Comparison of ENCODE assay signal across 8 mouse cellular contexts in genomic region chr1:91297799-91298744, GRCm38 (mm10). TPM values are rescaled to one million over a fixed set of nuclear protein-coding genes. Genes with fewer than 3 reads are reported as not detected.
A peak's percentile ranks its signal among the peaks of the same experiment; 100 is the strongest.
DNase-seq lines count a peak whose midpoint lies in the region; ATAC-seq and TF ChIP-seq lines count a peak whose summit lies in the region.

Gene Scly, plus strand, starts transcription at chr1:91298338.

- no peaks in the 10 kb centered on the region for H3K79me2 ChIP-seq in C2C12 (ENCODE audit: control insufficient read depth, insufficient read depth)

- H3K27ac ChIP-seq in heart, embryonic 12.5 days (ENCODE audit: poor library complexity, severe bottlenecking): no peak within 1 kb of the TSS
- peak within 1 kb of the TSS; percentile 47; the same call in 1 of the 2 replicates for H3K27ac ChIP-seq in kidney, postnatal 0 days
- peak within 1 kb of the TSS; percentile 8; the same call in 1 of the 2 replicates for H3K27ac ChIP-seq in liver, embryonic 11.5 days (ENCODE audit: low read depth, low read length)
- no peak within 1 kb of the TSS for H3K27ac ChIP-seq in stomach, embryonic 14.5 days (ENCODE audit: low read length)

- H3K4me2 ChIP-seq in heart, embryonic 12.5 days: peak within 1 kb of the TSS; percentile 84
- peak within 1 kb of the TSS; percentile 67 for H3K4me2 ChIP-seq in kidney, postnatal 0 days (ENCODE audit: low read length)
- H3K4me2 ChIP-seq in liver, embryonic 11.5 days: peak within 1 kb of the TSS; percentile 86
- peak within 1 kb of the TSS; percentile 75 for H3K4me2 ChIP-seq in stomach, embryonic 14.5 days (replicated peaks; ENCODE audit: low read depth, low read length)

- peak within 1 kb of the TSS; percentile 55 for H3K4me3 ChIP-seq in C2C12 (ENCODE audit: insufficient read depth, poor library complexity, severe bottlenecking)
- H3K4me3 ChIP-seq in heart, embryonic 12.5 days: peak within 1 kb of the TSS; percentile 78
- H3K4me3 ChIP-seq in kidney, postnatal 0 days (replicated peaks; ENCODE audit: low read depth, low read length): peak within 1 kb of the TSS; percentile 63
- H3K4me3 ChIP-seq in liver, embryonic 11.5 days (ENCODE audit: low read depth, low read length): peak within 1 kb of the TSS; percentile 87
- H3K4me3 ChIP-seq in stomach, embryonic 14.5 days (ENCODE audit: low read depth, low read length): peak within 1 kb of the TSS; percentile 83

- DNase-seq in brain, embryonic 18.5 days (ENCODE audit: low read depth, low spot score): peak; percentile 79
- peak; percentile 94 for DNase-seq in kidney, postnatal 0 days (ENCODE audit: low spot score)
- peak; percentile 90 for DNase-seq in liver, embryonic 11.5 days (ENCODE audit: low spot score)
- peak; percentile 91 for DNase-seq in naive thymus-derived CD4-positive, alpha-beta T cell, adult 2 months (ENCODE audit: low read depth)

- peak within 1 kb of the TSS; percentile 64 for H3ac ChIP-seq in C2C12 (ENCODE audit: control insufficient read depth, insufficient read length, low read depth)

- H3K9ac ChIP-seq in heart, embryonic 12.5 days: peak within 1 kb of the TSS; percentile 76
- peak within 1 kb of the TSS; percentile 65 for H3K9ac ChIP-seq in kidney, postnatal 0 days (ENCODE audit: low read depth, low read length)
- H3K9ac ChIP-seq in liver, embryonic 11.5 days (ENCODE audit: low read depth, low read length): peak within 1 kb of the TSS; percentile 89
- peak within 1 kb of the TSS; percentile 57 for H3K9ac ChIP-seq in stomach, embryonic 14.5 days (replicated peaks; ENCODE audit: low read depth, low read length)

- H3K4me1 ChIP-seq in heart, embryonic 12.5 days (replicated peaks): peaks cover 10% of the 10 kb centered on the region
- H3K4me1 ChIP-seq in kidney, postnatal 0 days (replicated peaks; ENCODE audit: insufficient read depth, low read length): 0 out of 2 replicates have a peak, but pooled peaks cover 14% of the 10 kb centered on the region
- H3K4me1 ChIP-seq in liver, embryonic 11.5 days (replicated peaks; ENCODE audit: control insufficient read depth, insufficient read depth, low read length): peaks cover 21% of the 10 kb centered on the region
- H3K4me1 ChIP-seq in stomach, embryonic 14.5 days (ENCODE audit: control insufficient read depth, insufficient read depth, low read length): 0 out of 2 replicates have a peak, but pooled peaks cover 4% of the 10 kb centered on the region

- H3K36me3 ChIP-seq in C2C12 (ENCODE audit: control insufficient read depth, insufficient read depth): peaks cover under 1% of the 10 kb centered on the region
- H3K36me3 ChIP-seq in heart, embryonic 12.5 days: peaks cover 21% of the 10 kb centered on the region
- H3K36me3 ChIP-seq in kidney, postnatal 0 days (ENCODE audit: insufficient read depth, low read length): 0 out of 2 replicates have a peak, but pooled peaks cover 2% of the 10 kb centered on the region
- no peaks in the 10 kb centered on the region; the same call in 1 of the 2 replicates for H3K36me3 ChIP-seq in liver, embryonic 11.5 days (ENCODE audit: control insufficient read depth, insufficient read depth, low read length)
- H3K36me3 ChIP-seq in stomach, embryonic 14.5 days (ENCODE audit: control insufficient read depth, insufficient read depth, low read length): no peaks in the 10 kb centered on the region

- H3K27me3 ChIP-seq in C2C12 (ENCODE audit: control insufficient read depth, insufficient read depth, insufficient read length): no peaks in the 10 kb centered on the region
- H3K27me3 ChIP-seq in heart, embryonic 12.5 days (replicated peaks): no peaks in the 10 kb centered on the region
- no peaks in the 10 kb centered on the region for H3K27me3 ChIP-seq in kidney, postnatal 0 days (ENCODE audit: insufficient read depth, low read length)
- H3K27me3 ChIP-seq in liver, embryonic 11.5 days (replicated peaks; ENCODE audit: control insufficient read depth, insufficient read depth, low read length): no peaks in the 10 kb centered on the region
- no peaks in the 10 kb centered on the region for H3K27me3 ChIP-seq in stomach, embryonic 14.5 days (ENCODE audit: control insufficient read depth, insufficient read depth, low read length)

- no peaks in the 10 kb centered on the region for H3K79me3 ChIP-seq in C2C12 (ENCODE audit: low read depth)

- no peak for TF ChIP-seq CTCF in C2C12 (IDR thresholded peaks at IDR 0.05; ENCODE audit: control insufficient read depth, insufficient read depth, insufficient read length)
- no peak for TF ChIP-seq CTCF in kidney, postnatal 0 days (IDR thresholded peaks at IDR 0.05; ENCODE audit: low read depth)

- H3K9me3 ChIP-seq in heart, embryonic 12.5 days (replicated peaks): no peaks in the 10 kb centered on the region
- H3K9me3 ChIP-seq in kidney, postnatal 0 days (replicated peaks; ENCODE audit: low read length): no peaks in the 10 kb centered on the region
- no peaks in the 10 kb centered on the region for H3K9me3 ChIP-seq in liver, embryonic 11.5 days (ENCODE audit: control insufficient read depth, low read length)
- no peaks in the 10 kb centered on the region for H3K9me3 ChIP-seq in stomach, embryonic 14.5 days (ENCODE audit: control insufficient read depth, low read depth, low read length)

- ATAC-seq in erythroid progenitor cell, adult 5-6 weeks (replicated peaks; ENCODE audit: low FRiP score, poor library complexity, severe bottlenecking): peak; percentile 96
- ATAC-seq in heart, embryonic 12.5 days (ENCODE audit: insufficient number of reproducible peaks, low FRiP score): peak; percentile 100
- ATAC-seq in kidney, postnatal 0 days (replicated peaks; ENCODE audit: low FRiP score, low read depth): peak; percentile 95
- ATAC-seq in liver, embryonic 11.5 days (replicated peaks; ENCODE audit: low FRiP score): peak; percentile 99
- peak; percentile 99 for ATAC-seq in stomach, embryonic 14.5 days (ENCODE audit: insufficient number of reproducible peaks, insufficient read depth, low FRiP score, low read depth)

- under 1% methylated on average over 65 of the region's 65 CpGs for whole genome bisulfite sequencing in heart, embryonic 12.5 days
- WGBS in kidney, postnatal 0 days: under 1% methylated on average over 63 of the region's 65 CpGs
- under 1% methylated on average over 62 of the region's 65 CpGs for WGBS in liver, embryonic 11.5 days
- whole genome bisulfite sequencing in stomach, embryonic 14.5 days: under 1% methylated on average over 56 of the region's 65 CpGs

TF ChIP-seq in C2C12, 6 proteins besides CTCF, POLR2A, EP300 and RAD21:
- no peak for TF ChIP-seq FOSL1 (IDR thresholded peaks at IDR 0.05; ENCODE audit: insufficient read depth, low read length, poor library complexity, severe bottlenecking)
- TF ChIP-seq USF1 (IDR thresholded peaks at IDR 0.05; ENCODE audit: low read depth): peak; percentile 87

RNA-seq across cellular contexts. Expression of gene Scly, which starts in this region (rescaled TPM):
- 10.2 TPM for polyA plus RNA-seq in C2C12 (2012; fragmentation: generic; extraction: Trizol)
- total RNA-seq in erythroid progenitor cell, adult 5-6 weeks (2015; ENCODE audit: low replicate concordance): 27.0 and 42.3 TPM in 2 replicates
- 39.7 and 51.1 TPM in 2 replicates for total RNA-seq in erythroid progenitor cell, adult 5-6 weeks (2017; ENCODE audit: low replicate concordance)
- polyA plus RNA-seq in heart, embryonic 12.5 days (2016; fragmentation: Nextera tagmentation; extraction: Ambion mirVana): 14.8 and 14.9 TPM in 2 replicates
- 23.7 and 28.4 TPM in 2 replicates for polyA plus RNA-seq in kidney, postnatal 0 days (2015; fragmentation: Nextera tagmentation; extraction: Ambion mirVana)
- polyA plus RNA-seq in liver, embryonic 11.5 days (2014; fragmentation: Nextera tagmentation; extraction: Ambion mirVana): 36.9 and 37.0 TPM in 2 replicates
- polyA plus RNA-seq in stomach, embryonic 14.5 days (2014; fragmentation: Nextera tagmentation; extraction: Ambion mirVana): 10.7 and 13.7 TPM in 2 replicates

Comparison
In these comparisons a context has a peak if more than half of its experiments do, and no peak if none do; other contexts are left out.
1. H3K27ac ChIP-seq: peak in kidney, postnatal 0 days (single experiment) and liver, embryonic 11.5 days (single experiment); none in heart, embryonic 12.5 days (single experiment) and stomach, embryonic 14.5 days (single experiment).
2. Peak in every context shown above with its lines, with median percentiles within 50 percentile points of each other: H3K4me3 ChIP-seq, DNase-seq, ATAC-seq, H3K4me2 ChIP-seq and H3K9ac ChIP-seq.